Mouse (Mus musculus) urinary bladder, postnatal 36 days (tissue): ENCODE data around the gene Tmem199.
A peak's percentile ranks its signal among the peaks of the same experiment; 100 is the strongest.
"Not testable (repeated sequence)": the region's sequence is repeated elsewhere in the genome, so short reads cannot be mapped to it uniquely, and the experiment has no call there.

Experiments used
- DNase-seq, 2 experiments: peaks; one replicate each; pipeline ENCODE4 v3.0.0; 2022; ENCODE audit warnings: low spot score in 2 of 2, mixed read lengths in 1 of 2

The Tmem199 gene

GRCm38 (mm10) chr11:78512025-78512957 lies at the start of gene Tmem199, which contains the start of gene Poldip2:
TSS of gene Tmem199 (minus strand) at chr11:78512172.
TSS of gene Poldip2 (plus strand) at chr11:78512193.
- peak; percentile 83 to 90 for DNase-seq

DNA sequence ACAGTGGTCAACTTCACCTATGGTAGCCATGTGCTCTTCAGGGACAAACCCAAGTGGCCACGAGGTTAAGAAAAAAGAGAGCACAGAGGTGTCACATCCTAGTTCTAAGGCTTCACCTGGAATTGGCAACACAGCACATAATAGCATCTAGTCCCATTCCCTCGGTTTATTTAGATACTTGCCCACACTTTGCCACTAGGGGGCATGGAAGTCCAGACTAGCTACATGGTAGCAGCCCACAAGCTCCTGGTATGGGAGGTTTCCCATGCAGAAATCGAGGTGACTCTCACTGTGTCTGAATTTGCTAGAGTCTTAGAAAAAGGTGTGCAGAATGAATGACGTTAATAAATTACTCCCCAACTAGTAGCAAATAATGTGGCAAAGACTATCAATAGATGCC lies 48.5 kb upstream of the Tmem199 start:
- peak; percentile 45 to 56 for DNase-seq

DNA sequence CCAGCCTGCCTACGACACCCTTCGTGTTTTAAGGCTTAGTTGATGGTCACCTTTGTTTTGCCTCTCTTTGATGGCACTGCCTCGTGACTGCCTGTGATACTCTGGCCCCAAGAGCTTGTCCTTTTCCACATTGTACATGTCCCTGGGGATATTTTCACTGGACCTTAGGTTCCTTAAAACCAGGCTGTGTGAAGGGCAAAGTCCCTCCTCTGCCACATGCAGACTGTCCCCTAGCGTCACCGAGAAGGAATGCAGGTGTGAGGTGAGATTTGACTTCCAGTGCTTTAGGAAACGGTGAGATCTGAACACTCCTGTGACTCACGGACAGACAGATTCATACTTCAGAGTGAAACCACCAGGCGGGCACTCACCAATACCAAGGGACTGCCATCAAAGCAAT lies 45.3 kb upstream of the Tmem199 start:
- DNase-seq, result no peak

- no peak for DNase-seq
Observed at GRCm38 (mm10) chr11:78556070-78556469, 44.1 kb upstream of the Tmem199 start.

DNA sequence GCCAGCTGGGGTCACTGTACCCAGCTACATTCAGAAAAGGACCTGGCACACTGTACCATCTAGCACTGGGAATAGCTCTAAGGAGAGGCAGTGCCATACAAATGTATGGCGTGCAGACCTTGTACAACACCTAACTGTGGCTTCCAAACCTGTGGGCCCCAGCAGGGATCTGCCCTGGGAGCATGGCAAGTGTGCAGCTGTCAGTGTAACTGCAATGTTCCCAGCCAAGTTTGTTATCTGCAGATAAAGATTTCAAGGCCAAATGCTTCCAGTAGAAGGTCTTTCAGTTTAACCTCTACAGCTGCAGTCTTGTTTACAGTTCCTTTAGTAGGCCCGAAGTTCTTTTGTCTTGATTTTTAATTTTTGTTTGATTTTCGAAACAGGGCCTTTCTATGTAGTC lies 43.7 kb upstream of the Tmem199 start:
- no peak for DNase-seq

DNA sequence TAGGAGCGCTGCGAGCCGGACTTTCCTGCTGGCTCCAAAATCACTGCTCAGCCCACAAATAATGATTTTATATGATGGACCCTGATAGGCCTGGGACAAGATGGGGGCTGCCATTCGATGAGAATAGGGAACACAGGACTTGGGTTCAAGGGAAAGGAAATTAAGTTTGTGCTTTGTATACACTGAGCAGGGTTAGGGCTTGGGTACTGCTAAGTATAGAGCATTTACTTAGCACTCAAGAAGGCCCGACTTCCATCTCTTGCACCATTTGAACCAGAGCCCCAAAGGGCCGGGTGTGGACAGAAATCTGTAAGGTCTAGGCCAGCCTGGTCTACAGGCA lies 39.1 kb upstream of the Tmem199 start:
- DNase-seq, result no peak

GRCm38 (mm10) chr11:78550168-78551058 lies 38.4 kb upstream of the Tmem199 start, which contains the start of gene Tmem97:
TSS of gene Tmem97 (minus strand) at chr11:78550777.
- DNase-seq, result peak; percentile 89 to 95

- DNase-seq, result no peak
Observed at GRCm38 (mm10) chr11:78549491-78549987, 37.6 kb upstream of the Tmem199 start.

DNA sequence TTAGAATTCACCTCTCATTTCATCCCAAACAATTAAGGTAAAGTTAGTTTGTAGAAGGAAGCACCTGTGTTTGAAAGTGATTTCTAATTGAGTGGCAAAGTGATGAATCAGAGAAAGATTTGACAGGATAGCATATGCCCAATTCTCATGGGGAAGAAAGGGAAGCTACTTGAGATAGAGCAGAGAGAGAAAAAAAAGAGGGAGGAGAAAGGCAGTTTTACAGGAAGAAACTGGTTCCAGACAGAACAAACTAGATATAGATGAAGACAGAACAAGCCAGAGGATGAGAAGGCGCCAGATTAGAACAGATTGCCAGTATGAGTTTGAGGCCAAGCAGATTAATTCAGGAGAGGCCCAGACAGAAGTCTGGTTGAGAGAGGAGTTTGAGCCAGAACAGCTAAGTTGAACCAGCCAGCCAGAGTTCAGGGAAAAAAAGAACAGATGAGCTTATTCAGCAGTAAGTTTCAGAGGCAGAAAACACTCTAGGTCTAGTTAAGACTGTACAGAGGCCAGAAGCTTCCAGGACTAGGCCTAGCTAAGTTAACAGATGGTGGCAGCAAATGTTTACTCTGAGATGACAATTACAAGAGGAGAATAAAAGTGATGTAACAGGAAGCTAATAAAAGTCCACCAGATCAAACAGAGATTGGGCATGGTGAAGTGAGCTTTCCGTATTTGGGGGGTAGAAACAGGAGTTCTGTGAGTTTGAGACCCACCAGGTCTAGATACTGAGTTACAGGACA lies 35.9 kb upstream of the Tmem199 start:
- DNase-seq, result no peak

DNA sequence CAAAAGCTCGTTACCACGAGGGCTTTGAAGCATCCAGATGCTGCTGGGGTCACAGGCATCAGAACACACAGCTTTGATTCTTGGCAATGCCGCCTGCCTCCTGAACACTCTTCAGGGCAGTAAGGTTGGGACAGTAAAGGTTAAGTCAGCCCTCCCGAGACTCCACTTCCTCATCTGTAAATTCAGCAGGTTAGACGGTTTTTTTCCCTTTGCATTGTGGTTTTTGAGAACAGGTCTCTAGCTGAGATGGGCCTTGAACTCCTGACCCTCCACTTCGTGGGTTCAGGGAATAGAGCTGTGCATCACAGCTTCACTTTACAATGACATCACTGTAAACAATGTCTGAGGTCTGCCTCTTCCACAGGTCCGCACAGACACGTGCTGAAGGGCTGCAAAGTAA lies 33.2 kb upstream of the Tmem199 start:
- no peak for DNase-seq

DNA sequence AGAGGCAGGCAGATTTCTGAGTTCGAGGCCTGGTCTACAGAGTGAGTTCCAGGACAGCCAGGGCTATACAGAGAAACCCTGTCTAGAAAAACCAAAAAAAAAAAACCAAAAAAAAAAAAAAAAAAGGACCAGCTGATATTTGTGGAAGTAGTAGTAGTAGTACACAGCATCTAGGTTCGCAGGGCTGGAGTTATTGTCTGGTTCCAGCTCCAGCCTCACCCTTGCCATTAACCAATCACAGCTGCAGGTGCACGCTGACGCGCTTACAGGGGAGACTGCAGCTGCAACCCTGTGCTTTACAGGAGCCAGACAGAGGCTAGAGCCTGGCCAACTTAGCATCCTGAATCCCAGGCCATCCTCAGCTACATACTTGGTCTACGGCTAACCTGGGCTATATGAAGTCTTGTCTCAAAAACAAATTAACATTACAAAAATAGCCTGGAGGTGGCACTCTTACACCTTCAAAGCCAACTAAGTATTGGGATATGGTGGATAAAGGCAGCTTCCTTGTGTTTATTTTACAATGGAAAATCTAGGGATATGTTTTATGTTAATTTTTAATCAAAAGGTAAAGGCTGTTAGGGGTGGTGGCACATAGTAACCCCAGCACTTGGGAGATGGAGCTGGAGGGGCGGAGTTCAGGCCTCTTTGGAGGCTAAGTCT lies 32.6 kb upstream of the Tmem199 start:
- DNase-seq, result no peak

- no peak for DNase-seq
Observed at GRCm38 (mm10) chr11:78540358-78540757, 28.4 kb upstream of the Tmem199 start.

- no peak for DNase-seq
Observed at GRCm38 (mm10) chr11:78536690-78537084, 24.7 kb upstream of the Tmem199 start.

DNA sequence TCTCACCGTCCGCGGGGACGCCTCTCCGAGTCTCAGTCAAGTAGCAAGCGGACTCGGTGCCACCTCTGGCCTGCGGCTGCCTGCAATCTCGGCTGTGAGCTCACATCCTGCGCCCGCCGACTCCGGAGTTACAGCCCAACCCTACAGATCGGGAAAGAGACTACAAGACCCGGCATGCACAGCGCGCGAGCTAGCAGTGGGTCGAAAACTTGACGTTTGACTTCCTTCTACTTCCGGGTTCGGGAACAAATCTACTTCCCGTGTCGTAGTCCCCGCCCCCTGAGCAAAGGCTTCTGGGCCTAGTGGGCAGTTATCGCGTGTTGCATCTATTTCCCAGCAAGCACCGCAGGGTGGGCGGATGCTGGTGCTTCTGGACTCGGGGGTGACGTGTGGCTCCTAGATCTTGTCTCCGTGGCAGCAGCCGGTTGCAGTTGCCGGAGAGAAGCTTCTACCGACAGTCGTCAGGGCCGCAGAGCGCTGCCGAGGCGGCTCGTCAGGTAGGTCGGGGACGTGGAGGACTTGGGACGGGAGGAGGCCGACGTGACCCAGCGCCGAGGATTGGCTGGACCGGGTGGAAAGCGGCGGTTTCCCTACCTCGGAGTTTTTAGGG lies 24.2 kb upstream of the Tmem199 start, which contains the start of the genes Tnfaip1 and Ift20:
Gene Tnfaip1 (minus strand): TSS at position 253 of the 610 bp plus-strand sequence.
Gene Ift20 (plus strand): TSS at position 282 of the 610 bp plus-strand sequence.
- peak; percentile 93 to 98 for DNase-seq

- DNase-seq, result peak in 1 of 2 experiments; percentile 23
Observed at GRCm38 (mm10) chr11:78535376-78536079, 23.6 kb upstream of the Tmem199 start.

- no peak for DNase-seq
Observed at GRCm38 (mm10) chr11:78534516-78534915, 22.5 kb upstream of the Tmem199 start.

DNA sequence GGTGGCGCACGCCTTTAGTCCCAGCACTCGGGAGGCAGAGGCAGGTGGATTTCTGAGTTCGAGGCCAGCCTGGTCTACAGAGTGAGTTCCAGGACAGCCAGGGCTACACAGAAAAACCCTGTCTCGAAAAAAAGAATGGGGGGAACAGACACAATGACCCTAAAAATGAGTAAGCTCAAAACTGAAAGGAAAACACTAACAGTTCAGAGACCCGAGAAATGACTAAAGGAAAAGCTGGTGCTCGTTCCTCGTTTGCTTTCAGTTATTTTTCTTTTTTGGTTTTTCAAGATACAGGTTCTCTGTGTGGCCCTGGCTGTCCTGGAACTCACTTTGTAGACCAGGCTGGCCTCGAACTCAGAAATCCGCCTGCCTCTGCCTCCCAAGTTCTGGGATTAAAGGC lies 19.5 kb upstream of the Tmem199 start:
- DNase-seq, result not testable (repeated sequence)

DNA sequence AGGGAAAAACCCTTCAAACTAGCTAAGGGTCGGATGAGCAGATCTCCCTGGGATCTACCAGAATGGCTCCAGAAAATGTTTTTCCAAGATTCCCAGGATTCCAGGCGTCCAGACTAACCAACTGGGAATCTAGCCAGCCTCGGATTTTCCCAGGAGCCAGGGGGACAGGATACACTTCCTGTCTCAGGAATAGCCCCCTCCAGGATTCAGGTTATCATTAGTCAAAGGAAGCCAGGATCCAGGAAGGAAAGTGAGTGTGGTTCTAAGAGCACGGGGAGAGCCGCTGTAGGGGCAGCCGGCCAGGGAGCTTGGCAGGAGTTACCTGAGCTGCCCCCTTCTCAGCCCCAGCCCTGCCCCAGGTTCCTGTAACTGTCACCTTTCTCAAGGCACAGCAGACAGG lies 19.1 kb upstream of the Tmem199 start:
- no peak for DNase-seq

DNA sequence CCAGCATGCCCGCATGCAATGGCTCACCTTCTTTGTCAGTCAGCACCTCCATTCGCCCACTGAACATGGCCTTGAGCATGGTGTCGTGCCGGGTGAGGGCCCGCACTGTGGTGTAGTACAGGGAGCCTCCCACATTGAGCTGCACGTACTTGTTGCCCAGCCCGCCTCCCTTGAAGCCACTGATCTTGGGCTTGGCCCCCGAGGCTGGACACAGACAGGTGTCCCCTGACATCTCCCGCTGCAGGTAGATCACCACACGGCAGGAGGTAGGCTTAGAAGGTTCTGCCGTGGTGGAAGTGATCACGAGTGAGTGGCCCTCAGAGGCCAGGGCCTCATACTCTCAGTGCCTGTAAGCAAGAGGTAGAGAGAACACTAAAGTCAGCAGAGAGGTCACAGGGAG lies 18.0 kb upstream of the Tmem199 start:
- DNase-seq, result no peak

DNA sequence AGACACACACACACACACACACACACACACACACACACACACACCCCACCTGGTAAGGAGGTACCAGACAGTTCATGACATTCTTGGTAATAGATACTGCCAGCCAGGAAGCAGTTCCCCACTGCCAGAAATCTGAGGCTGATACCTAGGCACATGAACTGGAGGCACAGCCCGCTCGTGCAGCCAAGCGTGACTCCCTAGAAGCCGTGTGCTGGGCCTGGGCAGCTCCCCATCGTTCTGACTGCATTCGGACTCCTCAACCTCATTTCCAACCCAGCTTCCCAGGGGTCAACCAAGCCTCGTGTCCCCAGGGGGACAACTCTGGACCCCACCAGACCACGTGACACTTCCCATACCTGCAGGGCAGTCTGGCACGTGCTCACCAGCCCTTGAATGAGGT lies 16.7 kb upstream of the Tmem199 start:
- DNase-seq, result no peak
